Mouse (Mus musculus) lung, postnatal 4 days (tissue): ENCODE measurements around the gene Gm45837.

Experiments
- DNase-seq, 2 experiments: peaks; one replicate each; pipeline ENCODE4 v3.0.0; 2021

Gm45837 gene

GRCm38 (mm10) chr7:101410267-101410936 is at the start of gene Gm45837:
Gm45837 (plus strand) TSS chr7:101410886.
- DNase-seq, result peak in 1 of 2 experiments; percentile 23

GRCm38 (mm10) chr7:101361021-101361420 is 49.7 kb upstream of the Gm45837 start:
- DNase-seq, result no peak

GRCm38 (mm10) chr7:101361767-101362166 is 48.9 kb upstream of the Gm45837 start:
- DNase-seq, result peak in 1 of 2 experiments; percentile 26

GRCm38 (mm10) chr7:101362791-101363191 is 47.9 kb upstream of the Gm45837 start:
- peak in 1 of 2 experiments; percentile 40 for DNase-seq

DNA sequence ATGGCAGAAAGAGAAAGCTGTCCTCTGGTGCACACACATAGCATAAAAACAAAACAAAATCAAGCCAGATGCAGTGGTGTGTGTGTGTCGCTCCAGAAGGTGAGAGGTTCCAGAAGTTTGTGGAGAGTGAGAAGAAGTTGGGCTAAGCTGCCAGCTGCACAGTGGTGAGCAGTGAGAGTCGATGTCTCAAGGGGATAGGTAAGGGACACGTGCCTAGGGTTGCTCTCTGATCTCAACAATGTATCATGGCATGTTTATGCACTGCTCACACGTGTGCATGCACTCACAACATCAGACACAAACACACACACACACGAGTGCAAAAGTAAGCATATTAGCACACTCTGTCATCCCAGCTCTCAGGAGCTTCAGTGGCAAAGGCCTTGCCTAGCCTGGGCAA is 46.8 kb upstream of the Gm45837 start:
- DNase-seq, result no peak

GRCm38 (mm10) chr7:101367901-101368852 is 42.5 kb upstream of the Gm45837 start:
- no peak for DNase-seq

- no peak for DNase-seq
Measured at GRCm38 (mm10) chr7:101369666-101370065, 41.0 kb upstream of the Gm45837 start.

DNA sequence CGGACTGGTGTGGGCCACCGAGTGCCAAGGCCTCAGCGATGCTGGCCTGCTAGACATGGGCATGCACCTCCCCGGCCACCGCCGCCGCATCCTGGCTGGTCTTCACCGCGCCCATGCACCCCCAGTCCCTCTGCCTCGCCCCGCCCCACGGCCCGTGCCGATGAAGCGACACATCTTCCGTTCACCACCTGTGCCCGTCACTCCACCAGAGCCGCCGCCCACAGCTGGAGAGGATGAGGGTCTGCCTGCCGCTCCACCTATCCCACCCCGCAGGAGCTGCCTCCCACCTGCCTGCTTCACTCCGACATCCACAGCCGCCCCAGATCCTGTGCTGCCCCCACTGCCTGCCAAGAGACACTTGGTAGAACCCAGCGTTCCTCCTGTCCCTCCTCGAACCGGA is 37.6 kb upstream of the Gm45837 start:
- DNase-seq, result no peak

DNA sequence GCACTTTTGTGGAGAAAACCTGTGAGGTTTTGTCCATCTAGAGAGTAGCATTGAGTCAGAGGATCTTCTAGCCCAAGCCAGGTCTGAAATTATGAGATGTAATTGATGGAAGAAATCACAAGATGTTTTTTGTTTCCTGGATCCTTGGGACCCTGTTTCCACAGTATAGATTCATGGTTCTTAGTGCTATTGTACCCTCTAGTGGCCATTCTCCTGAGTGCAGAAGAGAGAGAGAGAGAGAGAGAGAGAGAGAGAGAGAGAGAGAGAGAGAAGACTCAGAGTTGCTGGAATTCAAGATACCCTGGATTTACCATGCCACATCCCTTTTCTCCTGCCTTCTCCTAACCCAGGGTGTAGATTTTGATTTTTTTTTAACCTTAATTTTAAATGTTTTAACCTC is 36.5 kb upstream of the Gm45837 start:
- peak in 1 of 2 experiments; percentile 60 for DNase-seq

DNA sequence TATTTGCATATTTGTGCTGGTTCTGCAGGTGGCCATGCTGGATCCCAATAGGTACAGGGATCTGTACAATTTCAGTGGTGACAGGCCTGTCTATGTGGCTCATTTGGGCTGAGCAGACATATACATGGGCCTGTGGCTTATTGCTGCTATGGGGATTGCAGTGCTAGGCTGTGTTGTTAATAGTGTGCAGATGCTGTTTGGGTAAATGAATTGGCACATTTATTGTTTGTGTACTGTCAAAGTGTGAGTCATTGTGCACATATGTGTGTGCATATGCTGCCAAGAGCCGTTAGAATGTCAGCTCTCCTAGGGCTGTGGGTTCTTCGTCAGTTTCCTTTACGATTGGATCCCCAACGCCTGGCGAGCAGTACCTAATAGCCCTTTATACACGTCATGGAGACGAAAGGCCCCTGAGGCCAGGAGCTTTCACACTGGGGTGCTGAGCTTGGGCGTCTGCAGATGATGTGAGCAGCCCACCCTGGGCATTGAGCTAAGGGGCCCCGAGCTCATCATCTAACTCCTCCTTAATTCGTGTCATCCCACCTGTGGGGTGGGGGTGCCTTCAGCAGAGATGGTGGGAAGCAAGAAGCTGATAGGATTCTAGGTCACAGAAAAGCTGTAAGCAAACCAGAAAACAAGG is 33.9 kb upstream of the Gm45837 start:
- no peak for DNase-seq

- DNase-seq, result peak; percentile 85 to 90
Measured at GRCm38 (mm10) chr7:101377741-101378262, 32.9 kb upstream of the Gm45837 start.

- DNase-seq, result no peak
Measured at GRCm38 (mm10) chr7:101378285-101378684, 32.4 kb upstream of the Gm45837 start.

- DNase-seq, result peak in 1 of 2 experiments; percentile 34
Measured at GRCm38 (mm10) chr7:101378796-101379465, 31.8 kb upstream of the Gm45837 start.

GRCm38 (mm10) chr7:101379732-101380131 is 31.0 kb upstream of the Gm45837 start:
- DNase-seq, result peak; percentile 38 to 67

- DNase-seq, result no peak
Measured at GRCm38 (mm10) chr7:101381512-101381911, 29.2 kb upstream of the Gm45837 start.

DNA sequence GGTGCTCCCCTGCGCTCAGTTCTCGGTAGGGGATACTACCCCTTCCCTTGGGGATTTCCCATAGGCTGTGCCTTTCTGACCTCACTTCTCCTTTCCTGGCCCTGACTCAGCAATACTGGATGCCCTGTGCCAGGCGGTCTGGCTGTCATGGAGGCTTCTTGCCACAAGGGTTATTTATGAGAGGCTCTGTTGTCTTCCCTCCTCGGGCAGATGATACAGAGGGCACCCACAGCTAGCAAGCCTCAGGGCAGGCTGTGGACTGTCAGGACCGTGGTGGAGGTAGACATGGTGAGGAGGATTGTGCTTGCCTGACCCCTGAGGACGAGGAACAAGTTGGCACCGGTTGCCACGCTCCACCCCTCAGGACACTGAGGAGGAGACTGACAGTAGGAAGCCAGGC is 28.3 kb upstream of the Gm45837 start:
- DNase-seq, result peak; percentile 60 to 65

- DNase-seq, result peak in 1 of 2 experiments; percentile 26
Measured at GRCm38 (mm10) chr7:101383756-101384155, 26.9 kb upstream of the Gm45837 start.

- no peak for DNase-seq
Measured at GRCm38 (mm10) chr7:101384931-101385330, 25.8 kb upstream of the Gm45837 start.

- DNase-seq, result peak; percentile 67 to 80
Measured at GRCm38 (mm10) chr7:101385331-101385733, 25.4 kb upstream of the Gm45837 start.

GRCm38 (mm10) chr7:101385866-101386452 is 24.7 kb upstream of the Gm45837 start:
- DNase-seq, result peak; percentile 52 to 71

- no peak for DNase-seq
Measured at GRCm38 (mm10) chr7:101389256-101389655, 21.4 kb upstream of the Gm45837 start.

- DNase-seq, result no peak
Measured at GRCm38 (mm10) chr7:101391909-101392479, 18.7 kb upstream of the Gm45837 start.
